Mouse (Mus musculus): ENCODE data around the gene Chn2. TPM values are rescaled to one million over a fixed set of nuclear protein-coding genes. Genes with fewer than 3 reads are reported as not detected.

The Chn2 gene
- polyA plus RNA-seq, 1 experiment from 2014 or later = 7.1 TPM

DNA sequence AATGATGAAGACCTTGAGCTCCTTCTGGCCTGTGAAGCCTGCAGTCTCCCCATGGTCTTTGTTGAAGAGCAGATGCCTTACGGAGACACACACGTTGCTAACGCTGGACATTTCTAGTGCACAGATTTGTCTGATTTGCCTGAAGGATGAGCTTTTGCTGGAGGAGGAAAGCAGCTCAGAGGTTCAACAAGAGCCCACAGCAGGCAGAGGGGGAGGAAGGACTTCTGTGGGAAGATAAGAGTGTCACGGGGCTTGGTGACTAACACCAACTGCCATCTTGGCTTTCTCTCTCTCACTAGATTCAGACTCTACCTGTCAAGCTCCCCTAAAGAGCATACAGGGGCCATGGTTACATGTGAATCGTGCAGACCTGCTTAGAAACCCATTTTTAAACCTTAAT lies 37.3 kb downstream of the Chn2 start:
- 71% methylated on average over 5 of the region's 5 CpGs for WGBS
- H3K27ac ChIP-seq (replicated peaks in 1 of 2; ENCODE audit: control insufficient read depth in 1 of 2, insufficient read depth in 1 of 2, low read depth in 2 of 2, low read length in 2 of 2) = no peak overlapping the region
- no peak overlapping the region for H3K9ac ChIP-seq (ENCODE audit: low read length)
- no peaks in the 10 kb centered on the region for H3K9me3 ChIP-seq (ENCODE audit: control insufficient read depth, low read length)
- H3K4me2 ChIP-seq (ENCODE audit: low read length) = no peak overlapping the region
- no peak for ATAC-seq (ENCODE audit: insufficient number of reproducible peaks, insufficient read depth, low FRiP score, low read depth)
- H3K4me3 ChIP-seq (ENCODE audit: control insufficient read depth in 1 of 2, insufficient read depth in 1 of 2, low read depth in 1 of 2, low read length in 2 of 2) = no peak overlapping the region
- no peaks in the 10 kb centered on the region for H3K36me3 ChIP-seq (ENCODE audit: control insufficient read depth, insufficient read depth, low read length)
- no peaks in the 10 kb centered on the region for H3K27me3 ChIP-seq (ENCODE audit: control insufficient read depth, insufficient read depth, low read length)
- H3K4me1 ChIP-seq (ENCODE audit: control insufficient read depth in 2 of 2, insufficient read depth in 2 of 2, low read length in 2 of 2) = peaks cover 2 to 5% of the 10 kb centered on the region in 2 experiments; a peak in 3 of 4 replicates

DNA sequence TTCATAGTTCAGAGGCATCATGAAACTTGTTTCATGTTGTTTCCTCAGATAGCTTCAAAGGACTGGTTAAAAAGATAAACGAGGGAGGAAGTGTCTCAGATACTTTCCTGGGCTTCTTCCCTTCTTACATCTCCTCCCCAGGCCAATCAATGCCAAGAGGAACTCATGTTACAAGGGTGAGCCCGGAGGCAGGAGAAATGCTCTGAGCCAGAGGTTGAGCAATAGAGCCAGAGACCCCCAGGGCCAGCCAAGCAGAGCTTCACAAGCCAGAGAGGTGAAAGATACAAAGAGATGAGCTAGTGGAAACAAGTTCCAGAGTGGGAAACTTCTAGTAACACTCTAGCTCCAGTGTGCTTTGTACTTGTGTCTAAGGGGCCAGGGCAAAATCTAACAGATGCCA lies 38.9 kb downstream of the Chn2 start:
- Histone ChIP-seq H3K9me3 (ENCODE audit: control insufficient read depth, low read length) (no peaks in the 10 kb centered on the region), H3K4me3 (ENCODE audit: control insufficient read depth in 1 of 2, insufficient read depth in 1 of 2, low read depth in 1 of 2, low read length in 2 of 2) (no peak overlapping the region), H3K36me3 (ENCODE audit: control insufficient read depth, insufficient read depth, low read length) (no peaks in the 10 kb centered on the region), H3K4me2 (ENCODE audit: low read length) (no peak overlapping the region), H3K27me3 (ENCODE audit: control insufficient read depth, insufficient read depth, low read length) (no peaks in the 10 kb centered on the region), H3K9ac (ENCODE audit: low read length) (no peak overlapping the region), H3K4me1 (ENCODE audit: control insufficient read depth in 2 of 2, insufficient read depth in 2 of 2, low read length in 2 of 2) (peaks cover 5 to 6% of the 10 kb centered on the region in 2 experiments; a peak in 3 of 4 replicates), H3K27ac (replicated peaks in 1 of 2; ENCODE audit: control insufficient read depth in 1 of 2, insufficient read depth in 1 of 2, low read depth in 2 of 2, low read length in 2 of 2) (no peak overlapping the region)
- WGBS = 31% methylated on average over 2 of the region's 2 CpGs
- no peak for ATAC-seq (ENCODE audit: insufficient number of reproducible peaks, insufficient read depth, low FRiP score, low read depth)

DNA sequence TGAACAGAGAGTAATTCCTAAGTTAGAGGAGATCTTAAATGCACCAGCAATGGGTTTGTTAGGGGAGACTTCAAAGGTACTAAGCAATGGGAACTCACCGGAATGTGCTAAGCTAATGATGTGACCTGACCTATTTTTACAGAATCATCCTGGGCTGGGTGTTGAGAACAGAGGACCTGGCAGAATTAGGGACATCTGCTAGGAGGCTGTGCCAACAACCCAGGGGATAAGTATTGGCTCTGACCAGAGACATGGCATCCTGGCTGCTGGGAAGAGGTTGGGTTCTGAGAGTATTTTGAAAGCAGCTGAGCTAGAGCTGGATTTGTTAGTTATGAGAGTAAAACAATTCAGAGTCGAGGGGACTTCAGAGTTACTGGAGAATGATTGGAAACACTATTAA lies 40.5 kb downstream of the Chn2 start:
- H3K4me2 ChIP-seq (ENCODE audit: low read length) = no peak overlapping the region
- no peaks in the 10 kb centered on the region for H3K9me3 ChIP-seq (ENCODE audit: control insufficient read depth, low read length)
- no peak overlapping the region for H3K4me3 ChIP-seq (ENCODE audit: control insufficient read depth in 1 of 2, insufficient read depth in 1 of 2, low read depth in 1 of 2, low read length in 2 of 2)
- no peak overlapping the region for H3K9ac ChIP-seq (ENCODE audit: low read length)
- no peak overlapping the region for H3K27ac ChIP-seq (replicated peaks in 1 of 2; ENCODE audit: control insufficient read depth in 1 of 2, insufficient read depth in 1 of 2, low read depth in 2 of 2, low read length in 2 of 2)
- no peaks in the 10 kb centered on the region for H3K27me3 ChIP-seq (ENCODE audit: control insufficient read depth, insufficient read depth, low read length)
- no peak for ATAC-seq (ENCODE audit: insufficient number of reproducible peaks, insufficient read depth, low FRiP score, low read depth)
- WGBS = 86% methylated on average over 2 of the region's 2 CpGs
- peaks cover 5 to 10% of the 10 kb centered on the region in 2 experiments for H3K4me1 ChIP-seq (ENCODE audit: control insufficient read depth in 2 of 2, insufficient read depth in 2 of 2, low read length in 2 of 2)
- H3K36me3 ChIP-seq (ENCODE audit: control insufficient read depth, insufficient read depth, low read length) = no peaks in the 10 kb centered on the region

DNA sequence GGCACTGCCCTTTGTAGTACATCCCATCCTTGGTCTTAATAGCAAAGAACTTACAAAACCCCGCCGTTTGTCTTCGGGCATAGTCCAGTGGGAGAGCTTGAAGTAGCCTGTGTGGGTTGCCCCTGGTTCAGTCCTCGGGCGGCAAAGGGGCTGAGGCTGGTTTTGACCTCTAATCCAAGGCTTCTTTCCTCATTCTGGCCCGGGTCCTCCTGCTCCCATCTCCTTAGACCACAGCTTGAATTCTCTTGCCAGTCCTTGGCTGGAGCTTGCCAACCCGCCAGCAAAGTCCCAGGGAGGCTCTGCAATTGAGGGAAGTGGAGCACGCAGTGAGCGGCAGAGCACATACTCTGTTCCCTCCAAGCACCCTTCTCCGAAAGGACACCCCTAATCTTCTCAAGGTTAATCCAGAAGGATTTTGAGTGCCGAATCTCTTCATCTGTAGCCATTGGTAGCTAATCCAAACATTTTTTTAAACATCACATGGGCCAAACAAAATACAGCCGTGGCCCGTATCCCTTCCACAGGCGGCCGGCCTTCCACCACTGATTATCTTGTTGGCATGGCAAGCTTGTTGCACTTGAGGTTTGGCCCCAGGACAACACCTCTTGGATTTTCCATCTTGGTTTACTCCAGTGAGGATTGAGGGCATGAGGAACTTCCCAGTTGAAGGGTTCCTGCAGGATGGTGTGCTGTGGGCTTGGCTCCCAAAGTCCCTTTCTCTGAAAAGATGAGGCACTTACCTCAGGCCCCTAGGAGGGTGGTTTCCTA lies 41.3 kb downstream of the Chn2 start:
- H3K4me1 ChIP-seq (ENCODE audit: control insufficient read depth in 2 of 2, insufficient read depth in 2 of 2, low read length in 2 of 2) = peaks cover 13 to 17% of the 10 kb centered on the region in 2 experiments
- no peak overlapping the region for H3K4me3 ChIP-seq (ENCODE audit: control insufficient read depth in 1 of 2, insufficient read depth in 1 of 2, low read depth in 1 of 2, low read length in 2 of 2)
- no peak for ATAC-seq (ENCODE audit: insufficient number of reproducible peaks, insufficient read depth, low FRiP score, low read depth)
- no peak overlapping the region for H3K9ac ChIP-seq (ENCODE audit: low read length)
- H3K27ac ChIP-seq (replicated peaks in 1 of 2; ENCODE audit: control insufficient read depth in 1 of 2, insufficient read depth in 1 of 2, low read depth in 2 of 2, low read length in 2 of 2) = no peak overlapping the region
- H3K36me3 ChIP-seq (ENCODE audit: control insufficient read depth, insufficient read depth, low read length) = no peaks in the 10 kb centered on the region
- H3K9me3 ChIP-seq (ENCODE audit: control insufficient read depth, low read length) = no peaks in the 10 kb centered on the region
- no peak overlapping the region for H3K4me2 ChIP-seq (ENCODE audit: low read length)
- 87% methylated on average over 15 of the region's 15 CpGs for WGBS
- no peaks in the 10 kb centered on the region for H3K27me3 ChIP-seq (ENCODE audit: control insufficient read depth, insufficient read depth, low read length)

DNA sequence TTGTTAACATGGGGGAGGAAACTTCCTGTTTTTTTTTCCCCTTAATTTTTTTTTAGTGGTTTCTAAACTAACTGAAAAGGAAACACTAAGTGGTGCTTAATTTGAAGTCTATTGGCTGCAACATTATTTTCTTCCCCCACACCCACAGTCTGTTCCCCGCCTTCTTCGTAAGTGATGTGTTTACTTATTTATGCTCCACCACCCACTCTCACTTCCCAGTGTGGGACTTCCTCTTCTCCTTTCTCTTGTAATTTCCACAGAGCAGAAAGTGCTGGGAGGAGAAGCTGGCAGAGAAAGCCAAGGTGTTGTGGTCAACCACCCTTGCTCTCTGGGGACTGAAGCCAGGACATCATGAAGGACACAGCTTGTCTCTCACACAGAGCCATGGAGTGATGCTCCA lies 43.2 kb downstream of the Chn2 start:
- Histone ChIP-seq H3K27ac (replicated peaks in 1 of 2; ENCODE audit: control insufficient read depth in 1 of 2, insufficient read depth in 1 of 2, low read depth in 2 of 2, low read length in 2 of 2) (no peak overlapping the region), H3K4me1 (ENCODE audit: control insufficient read depth in 2 of 2, insufficient read depth in 2 of 2, low read length in 2 of 2) (peaks cover 15 to 17% of the 10 kb centered on the region in 2 experiments), H3K27me3 (ENCODE audit: control insufficient read depth, insufficient read depth, low read length) (no peaks in the 10 kb centered on the region), H3K4me3 (ENCODE audit: control insufficient read depth in 1 of 2, insufficient read depth in 1 of 2, low read depth in 1 of 2, low read length in 2 of 2) (no peak overlapping the region), H3K4me2 (ENCODE audit: low read length) (no peak overlapping the region), H3K36me3 (ENCODE audit: control insufficient read depth, insufficient read depth, low read length) (no peaks in the 10 kb centered on the region), H3K9me3 (ENCODE audit: control insufficient read depth, low read length) (no peaks in the 10 kb centered on the region), H3K9ac (ENCODE audit: low read length) (no peak overlapping the region)
- ATAC-seq (ENCODE audit: insufficient number of reproducible peaks, insufficient read depth, low FRiP score, low read depth) = no peak
- WGBS = 83% methylated on average over 2 of the region's 2 CpGs

DNA sequence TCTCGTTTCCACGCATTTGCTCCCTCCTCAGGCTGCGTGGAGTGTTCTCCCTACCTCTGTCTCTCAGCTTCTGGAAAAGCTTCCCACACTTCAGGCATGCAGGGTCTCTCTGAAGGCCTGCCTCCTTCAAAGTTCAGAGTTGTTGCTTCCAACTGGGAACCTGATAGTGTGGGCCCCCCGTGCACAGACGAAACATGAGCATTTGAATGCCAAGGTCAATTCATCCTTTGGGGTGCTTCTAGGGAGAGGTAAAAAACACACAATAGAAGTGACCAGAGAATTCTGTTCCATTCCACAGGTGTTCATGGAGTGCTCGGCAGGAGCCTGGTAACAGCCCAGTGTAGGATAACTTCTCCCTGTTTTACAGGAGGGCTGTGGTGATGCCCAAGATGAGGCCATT lies 44.7 kb downstream of the Chn2 start:
- H3K27me3 ChIP-seq (ENCODE audit: control insufficient read depth, insufficient read depth, low read length) = no peaks in the 10 kb centered on the region
- no peaks in the 10 kb centered on the region for H3K9me3 ChIP-seq (ENCODE audit: control insufficient read depth, low read length)
- 80% methylated on average over 6 of the region's 6 CpGs for WGBS
- ATAC-seq (ENCODE audit: insufficient number of reproducible peaks, insufficient read depth, low FRiP score, low read depth) = no peak
- no peak overlapping the region for H3K4me2 ChIP-seq (ENCODE audit: low read length)
- H3K4me1 ChIP-seq (ENCODE audit: control insufficient read depth in 2 of 2, insufficient read depth in 2 of 2, low read length in 2 of 2) = peaks cover 15 to 18% of the 10 kb centered on the region in 2 experiments
- H3K9ac ChIP-seq (ENCODE audit: low read length) = no peak overlapping the region
- no peaks in the 10 kb centered on the region for H3K36me3 ChIP-seq (ENCODE audit: control insufficient read depth, insufficient read depth, low read length)
- H3K27ac ChIP-seq (replicated peaks in 1 of 2; ENCODE audit: control insufficient read depth in 1 of 2, insufficient read depth in 1 of 2, low read depth in 2 of 2, low read length in 2 of 2) = no peak overlapping the region
- no peak overlapping the region for H3K4me3 ChIP-seq (ENCODE audit: control insufficient read depth in 1 of 2, insufficient read depth in 1 of 2, low read depth in 1 of 2, low read length in 2 of 2)

DNA sequence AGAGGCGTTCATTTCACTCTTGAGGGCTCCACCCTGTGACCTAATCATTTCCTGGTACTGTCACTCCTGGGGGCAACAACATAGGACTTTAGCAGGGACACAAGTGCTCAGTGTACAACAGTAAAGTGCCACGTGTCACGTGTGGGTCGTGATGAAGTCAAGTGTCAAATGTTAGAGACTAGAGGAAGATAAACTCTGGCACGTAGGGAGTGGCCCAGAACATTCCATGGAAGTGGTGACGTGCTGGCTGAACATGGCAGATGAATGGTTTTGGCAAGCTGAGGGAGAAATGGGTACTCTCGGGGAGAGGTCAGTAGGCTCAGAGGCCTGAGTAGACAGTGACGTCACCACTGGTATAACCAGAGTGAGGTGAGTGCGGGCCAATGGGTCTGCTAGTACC lies 45.7 kb downstream of the Chn2 start:
- no peaks in the 10 kb centered on the region for H3K27me3 ChIP-seq (ENCODE audit: control insufficient read depth, insufficient read depth, low read length)
- H3K4me1 ChIP-seq (ENCODE audit: control insufficient read depth in 2 of 2, insufficient read depth in 2 of 2, low read length in 2 of 2) = peaks cover 15 to 18% of the 10 kb centered on the region in 2 experiments
- no peak overlapping the region for H3K4me2 ChIP-seq (ENCODE audit: low read length)
- WGBS = 39% methylated on average over 9 of the region's 9 CpGs
- no peak overlapping the region for H3K9ac ChIP-seq (ENCODE audit: low read length)
- H3K27ac ChIP-seq (replicated peaks in 1 of 2; ENCODE audit: control insufficient read depth in 1 of 2, insufficient read depth in 1 of 2, low read depth in 2 of 2, low read length in 2 of 2) = no peak overlapping the region
- no peak overlapping the region for H3K4me3 ChIP-seq (ENCODE audit: control insufficient read depth in 1 of 2, insufficient read depth in 1 of 2, low read depth in 1 of 2, low read length in 2 of 2)
- H3K36me3 ChIP-seq (ENCODE audit: control insufficient read depth, insufficient read depth, low read length) = no peaks in the 10 kb centered on the region
- no peaks in the 10 kb centered on the region for H3K9me3 ChIP-seq (ENCODE audit: control insufficient read depth, low read length)
- peak; percentile 25; the same call in 1 of the 2 replicates for ATAC-seq (ENCODE audit: insufficient number of reproducible peaks, insufficient read depth, low FRiP score, low read depth)

DNA sequence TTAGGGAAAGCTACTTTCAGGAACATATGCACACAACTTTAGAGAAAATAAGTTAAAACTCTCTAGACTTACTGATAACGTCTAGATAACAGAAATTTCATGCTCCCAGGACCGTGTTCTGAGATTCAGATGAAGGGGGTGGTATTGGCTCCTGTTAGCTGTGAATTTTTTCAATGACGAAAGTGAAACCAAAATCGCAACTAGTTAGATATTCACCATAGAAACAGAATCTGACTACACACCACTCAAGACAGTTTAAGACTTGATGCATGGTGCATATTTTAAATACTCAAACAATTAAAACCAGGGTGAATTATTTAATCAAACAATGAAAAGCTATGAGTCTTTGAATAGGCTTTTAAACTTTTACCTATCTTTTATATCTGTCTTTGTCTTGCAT lies 48.8 kb downstream of the Chn2 start:
- ATAC-seq (ENCODE audit: insufficient number of reproducible peaks, insufficient read depth, low FRiP score, low read depth) = no peak
- Histone ChIP-seq H3K27me3 (ENCODE audit: control insufficient read depth, insufficient read depth, low read length) (no peaks in the 10 kb centered on the region), H3K4me1 (ENCODE audit: control insufficient read depth in 2 of 2, insufficient read depth in 2 of 2, low read length in 2 of 2) (peaks cover 11 to 18% of the 10 kb centered on the region in 2 experiments), H3K36me3 (ENCODE audit: control insufficient read depth, insufficient read depth, low read length) (no peaks in the 10 kb centered on the region), H3K4me2 (ENCODE audit: low read length) (no peak overlapping the region; the same call in 1 of the 2 replicates), H3K27ac (replicated peaks in 1 of 2; ENCODE audit: control insufficient read depth in 1 of 2, insufficient read depth in 1 of 2, low read depth in 2 of 2, low read length in 2 of 2) (no peak overlapping the region), H3K9me3 (ENCODE audit: control insufficient read depth, low read length) (no peaks in the 10 kb centered on the region), H3K4me3 (ENCODE audit: control insufficient read depth in 1 of 2, insufficient read depth in 1 of 2, low read depth in 1 of 2, low read length in 2 of 2) (no peak overlapping the region), H3K9ac (ENCODE audit: low read length) (no peak overlapping the region)
- WGBS = 60% methylated on average over 4 of the region's 4 CpGs

All from heart, embryonic 14.5 days (tissue).